Mouse (Mus musculus) bone marrow, adult 2 months (tissue): Measurements from ENCODE around the gene Tbc1d22b.

Experiments
- CTCF ChIP-seq: fragments of 200-500 bp; IDR thresholded peaks from 2 replicates; pipeline ENCODE4 v1.5.1; 2011; ENCODE audit warnings: low read length, control low read depth; ENCODE audit not compliant: control insufficient read depth, insufficient read depth
- POLR2A ChIP-seq: fragments of 200-500 bp; IDR thresholded peaks from 2 replicates; pipeline ENCODE4 v1.6.1; 2011; ENCODE audit warnings: low read depth, mild to moderate bottlenecking, control low read depth, low read length, borderline replicate concordance; ENCODE audit not compliant: control insufficient read depth

DNA sequence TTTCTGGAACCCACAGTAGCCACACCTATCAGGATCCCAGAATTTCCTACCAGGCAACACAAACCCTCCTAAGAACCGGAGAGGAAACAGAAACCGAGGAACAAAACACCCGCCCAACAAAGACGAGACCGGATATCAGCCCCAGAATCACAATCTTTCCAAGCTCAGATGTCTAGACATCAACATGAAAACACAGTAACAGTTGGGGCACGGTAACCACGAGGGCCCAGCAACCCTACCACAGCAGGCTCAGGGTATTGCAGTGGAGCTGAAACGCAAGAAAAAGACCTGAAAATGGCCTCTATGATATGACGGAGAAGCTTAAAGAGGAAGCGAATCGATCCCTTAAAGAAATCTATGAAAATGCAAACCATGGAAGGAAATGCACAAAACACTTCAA lies 15.7 kb upstream of the Tbc1d22b start:
- TF ChIP-seq POLR2A (no peak), CTCF (no peak)
